Mouse (Mus musculus): Measurements from ENCODE around the gene Cfap43.

Cfap43 gene

GRCm38 (mm10) chr19:47885191-47885743, 33.8 kb downstream of the Cfap43 start:
- no peak for DNase-seq (ENCODE audit: low spot score)

GRCm38 (mm10) chr19:47884296-47885085, 34.6 kb downstream of the Cfap43 start:
- no peak for DNase-seq (ENCODE audit: low spot score)

GRCm38 (mm10) chr19:47882882-47883254, 36.2 kb downstream of the Cfap43 start:
- DNase-seq (ENCODE audit: low spot score) = no peak

- peak; percentile 80 for DNase-seq (ENCODE audit: low spot score)
These were observed 36.8 kb downstream of the Cfap43 start for GRCm38 (mm10) chr19:47882151-47882881.

- no peak for DNase-seq (ENCODE audit: low spot score)
These were observed 37.5 kb downstream of the Cfap43 start for GRCm38 (mm10) chr19:47881538-47881937.

- no peak for DNase-seq (ENCODE audit: low spot score)
These were observed 42.8 kb downstream of the Cfap43 start for GRCm38 (mm10) chr19:47876252-47876651.

GRCm38 (mm10) chr19:47871515-47871914, 47.6 kb downstream of the Cfap43 start:
- DNase-seq (ENCODE audit: low spot score) = no peak

- no peak for DNase-seq (ENCODE audit: low spot score)
These were observed 48.9 kb downstream of the Cfap43 start for GRCm38 (mm10) chr19:47870102-47870666.

GRCm38 (mm10) chr19:47869516-47869915, 49.6 kb downstream of the Cfap43 start:
- no peak for DNase-seq (ENCODE audit: low spot score)

GRCm38 (mm10) chr19:47868951-47869350, 50.1 kb downstream of the Cfap43 start:
- no peak for DNase-seq (ENCODE audit: low spot score)

- DNase-seq (ENCODE audit: low spot score) = no peak
These were observed 51.4 kb downstream of the Cfap43 start for GRCm38 (mm10) chr19:47867628-47868175.

GRCm38 (mm10) chr19:47865353-47865947, 53.6 kb downstream of the Cfap43 start, which contains the start of gene Gsto2:
Gsto2 (plus strand) TSS chr19:47865534.
- peak; percentile 95 for DNase-seq (ENCODE audit: low spot score)

- DNase-seq (ENCODE audit: low spot score) = no peak
These were observed 54.4 kb downstream of the Cfap43 start for GRCm38 (mm10) chr19:47864721-47865120.

GRCm38 (mm10) chr19:47864051-47864450, 55.0 kb downstream of the Cfap43 start:
- no peak for DNase-seq (ENCODE audit: low spot score)

GRCm38 (mm10) chr19:47862581-47862980, 56.5 kb downstream of the Cfap43 start:
- DNase-seq (ENCODE audit: low spot score) = no peak

GRCm38 (mm10) chr19:47859180-47859579, 59.9 kb downstream of the Cfap43 start:
- no peak for DNase-seq (ENCODE audit: low spot score)

GRCm38 (mm10) chr19:47857957-47858942, 60.8 kb downstream of the Cfap43 start:
- DNase-seq (ENCODE audit: low spot score) = no peak

- peak; percentile 88 for DNase-seq (ENCODE audit: low spot score)
These were observed 64.0 kb downstream of the Cfap43 start, which contains the start of gene Gsto1 for GRCm38 (mm10) chr19:47854796-47855783. Gsto1 (plus strand) TSS chr19:47854970.

Data from layer of hippocampus, adult 11-12 months (tissue).